Mouse (Mus musculus) skeletal muscle tissue, postnatal 0 days (tissue): Measurements from ENCODE around the gene Rnf111. TPM values are rescaled to one million over a fixed set of nuclear protein-coding genes. Genes with fewer than 3 reads are reported as not detected.

Source experiments
- microRNA-seq, 2 experiments: library from miRNA; unstranded; fragments of <30 nt; microRNA quantifications; one replicate each; pipeline ENCODE4; 2016
- polyA plus RNA-seq: library from polyadenylated mRNA; unstranded; fragments of >200 nt; fragmentation: Nextera tagmentation; extraction: Ambion mirVana; gene quantifications from 2 replicates; pipeline ENCODE4 v1.2.1, GENCODE M21; 2015

Gene Rnf111
- polyA plus RNA-seq = 10.3 and 10.6 TPM in 2 replicates

DNA sequence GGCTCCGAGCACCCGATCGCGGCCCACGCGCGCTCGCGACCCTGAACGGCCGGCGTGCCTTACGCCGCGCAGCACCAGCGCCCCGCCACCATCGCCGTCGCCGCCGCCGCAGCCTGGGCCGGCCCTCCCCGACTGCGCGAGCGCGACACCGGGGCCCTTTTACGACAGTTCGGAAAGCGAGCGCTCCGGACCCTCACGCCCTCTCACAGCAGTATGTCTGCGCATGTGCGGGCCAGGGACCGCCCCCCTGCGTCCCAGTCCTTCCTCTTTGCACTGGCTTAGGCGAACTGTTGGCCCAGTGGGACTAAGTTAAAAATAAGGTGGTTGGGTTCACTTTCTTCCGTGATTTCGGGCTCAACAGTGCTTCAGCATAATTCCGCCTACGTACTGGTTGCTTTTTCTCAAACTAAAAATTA is at the start of gene Rnf111:
Gene Rnf111 (minus strand): TSS at position 100 of the 416 bp plus-strand sequence.

DNA sequence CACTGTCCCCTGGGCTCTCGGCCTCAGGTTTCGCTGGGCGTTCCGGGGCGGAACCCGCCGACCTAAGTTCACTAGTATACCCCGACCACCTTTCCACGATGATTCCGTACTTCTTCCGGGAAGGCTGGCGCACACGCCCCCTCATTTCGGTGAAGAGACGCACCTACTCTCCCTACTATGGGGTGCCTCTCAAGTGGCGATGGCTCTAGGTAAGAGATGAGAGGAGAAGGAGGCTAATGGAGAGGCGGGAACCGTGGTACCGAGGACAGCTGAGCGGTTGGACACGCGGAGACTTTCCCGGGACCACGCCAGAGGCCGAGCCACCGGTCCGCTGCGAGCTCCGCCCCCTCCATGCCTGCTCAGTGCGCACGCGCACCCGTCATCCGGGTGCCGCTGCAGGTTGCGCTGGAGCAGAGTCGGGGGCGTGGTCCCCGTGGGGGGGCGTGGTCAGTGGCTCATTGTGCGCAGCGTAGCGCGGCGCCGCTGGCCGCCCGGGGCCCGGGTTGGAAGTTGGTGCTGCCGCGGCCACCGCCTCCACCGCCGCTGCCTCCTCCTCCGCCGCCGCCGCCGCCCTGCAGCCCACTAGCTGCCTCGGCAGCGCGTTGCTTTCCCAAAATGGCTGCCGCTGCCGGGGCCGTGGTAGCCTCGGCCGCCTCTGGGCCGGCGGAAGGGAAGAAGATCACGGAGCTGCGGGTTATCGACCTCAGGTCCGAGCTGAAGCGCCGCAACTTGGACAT is 38.9 kb upstream of the Rnf111 start, which contains the start of gene Sltm:
Gene Sltm (plus strand): TSS at position 450 of the 737 bp plus-strand sequence.

DNA sequence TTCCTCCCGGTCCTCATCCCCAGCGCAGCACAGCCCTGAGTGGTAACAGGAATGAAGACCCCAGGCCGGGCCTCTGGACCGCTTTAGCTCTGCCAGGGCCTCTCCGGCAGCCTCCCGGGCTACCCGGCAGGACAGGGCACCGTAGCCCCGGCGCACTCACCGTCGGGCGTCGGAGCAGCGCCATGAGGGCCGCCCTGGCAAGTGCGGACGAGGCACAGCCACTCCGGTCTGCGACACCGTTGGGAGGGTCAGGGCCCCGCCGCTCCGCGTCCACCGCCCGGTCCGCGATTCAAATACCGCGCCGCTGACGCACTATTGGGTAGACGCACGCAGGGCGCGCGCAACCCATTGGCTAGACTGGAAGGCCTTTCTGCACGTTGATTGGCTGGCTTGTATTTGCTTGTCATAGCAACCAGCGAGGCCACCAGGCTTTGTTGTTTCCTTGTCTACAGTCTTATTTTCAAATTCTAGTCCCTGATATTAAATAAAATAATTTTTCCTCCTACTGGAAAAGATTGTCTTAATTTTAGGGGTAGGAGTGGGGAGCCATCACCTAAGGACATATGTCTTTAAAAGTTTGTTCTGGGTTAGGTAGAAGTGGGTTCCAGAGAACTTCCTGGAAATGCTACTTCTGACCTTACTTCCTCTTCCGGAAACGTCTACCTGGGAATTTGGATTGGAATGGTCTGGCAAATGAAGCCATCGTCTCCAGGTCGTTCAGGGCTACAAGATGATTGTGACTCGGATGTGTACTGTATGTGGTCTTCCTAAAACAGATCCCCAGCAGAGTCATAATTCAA is 82.1 kb downstream of the Rnf111 start, which contains the start of gene Ccnb2:
Gene Ccnb2 (minus strand): TSS at position 291 of the 800 bp plus-strand sequence.

Small RNA genes lying within 50 kb of the gene (microRNA-seq; reads per million reads assigned to microRNA genes)
- 0.85 to 1.2 reads per million in 2 experiments for gene Mir5626

Other genes starting within 250 kb of the Rnf111 start
- 43.7 and 43.8 TPM in 2 replicates for gene Ccnb2, start 82.2 kb downstream of the Rnf111 start, polyA plus RNA-seq
- gene Sltm, start 39.0 kb upstream of the Rnf111 start, polyA plus RNA-seq = 15.9 and 16.8 TPM in 2 replicates
- 0.29 and 0.93 TPM in 2 replicates for gene Gm10642, start 152.5 kb upstream of the Rnf111 start, polyA plus RNA-seq
- gene Mindy2, start 153.4 kb upstream of the Rnf111 start, polyA plus RNA-seq = 5.9 and 7.7 TPM in 2 replicates
- 26.7 and 28.1 TPM in 2 replicates for gene Adam10, start 175.3 kb upstream of the Rnf111 start, polyA plus RNA-seq